Mouse (Mus musculus) heart, embryonic 16.5 days (tissue): ENCODE results near the gene Uvssa. TPM values are rescaled to one million over a fixed set of nuclear protein-coding genes. Genes with fewer than 3 reads are reported as not detected.

Experiments
- ATAC-seq: fragments of 200-750 bp; cut with Nextera tagmentation; replicated peaks from 2 replicates; pipeline ENCODE4 v1.8.0; 2017; ENCODE audit warnings: moderate number of reproducible peaks; ENCODE audit not compliant: insufficient read depth, low FRiP score; ENCODE audit errors: extremely low read depth
- H3K27ac ChIP-seq: fragments of 300-500 bp; sonication (generic); 2 replicates; pipeline ENCODE4 v1.5.1; 2014; ENCODE audit warnings: mild to moderate bottlenecking, low read length, control low read depth, moderate library complexity
- H3K27me3 ChIP-seq: fragments of 300-500 bp; sonication (generic); 2 replicates; pipeline ENCODE4 v1.6.1; 2014; ENCODE audit warnings: low read length, mixed read lengths; ENCODE audit not compliant: control insufficient read depth, insufficient read depth
- H3K36me3 ChIP-seq: fragments of 300-500 bp; sonication (generic); 2 replicates; pipeline ENCODE4 v1.6.1; 2014; ENCODE audit not compliant: control insufficient read depth, insufficient read depth
- H3K4me1 ChIP-seq: fragments of 300-500 bp; sonication (generic); 2 replicates; pipeline ENCODE4 v1.6.1; 2014; ENCODE audit warnings: low read length, mixed read lengths; ENCODE audit not compliant: control insufficient read depth, insufficient read depth
- H3K4me2 ChIP-seq: fragments of 300-500 bp; sonication (generic); 2 replicates; pipeline ENCODE4 v1.6.1; 2014; ENCODE audit warnings: low read depth, mild to moderate bottlenecking, control low read depth, low read length
- H3K4me3 ChIP-seq: fragments of 300-500 bp; sonication (generic); 2 replicates; pipeline ENCODE4 v1.5.1; 2014; ENCODE audit warnings: mild to moderate bottlenecking, control low read depth, low read length
- H3K9ac ChIP-seq: fragments of 300-500 bp; sonication (generic); 2 replicates; pipeline ENCODE4 v1.6.1; 2014; ENCODE audit warnings: low read length, control low read depth
- H3K9me3 ChIP-seq: fragments of 300-500 bp; sonication (generic); replicated peaks from 2 replicates; pipeline ENCODE4 v1.6.1; 2016; ENCODE audit warnings: low read length; ENCODE audit not compliant: control insufficient read depth
- WGBS: fragments of 180-500 bp; shearing (Covaris S2); extraction: QIAGEN DNeasy Blood & Tissue Kit; methylation state at CpG from one replicate; pipeline ENCODE4 v1.1.7; 2014; 5-methylcytosine and 5-hydroxymethylcytosine counted together
- polyA plus RNA-seq: library from polyadenylated mRNA; unstranded; fragments of >200 nt; fragmentation: Nextera tagmentation; extraction: Ambion mirVana; gene quantifications from 2 replicates; pipeline ENCODE4 v1.2.1, GENCODE M21; 2015

Gene Uvssa
- polyA plus RNA-seq, 1 experiment from 2014 or later: 4.7 TPM

GRCm38 (mm10) chr5:33393803-33394202 lies 15.5 kb downstream of the Uvssa start:
- H3K4me1 ChIP-seq: no peaks in the 10 kb centered on the region
- no peak overlapping the region for H3K4me3 ChIP-seq
- 15% methylated on average over 7 of the region's 7 CpGs for WGBS
- peaks cover 10% of the 10 kb centered on the region for H3K36me3 ChIP-seq
- no peaks in the 10 kb centered on the region for H3K9me3 ChIP-seq
- H3K27ac ChIP-seq: no peak overlapping the region
- H3K9ac ChIP-seq: no peak overlapping the region
- H3K27me3 ChIP-seq: no peaks in the 10 kb centered on the region
- no peak overlapping the region for H3K4me2 ChIP-seq
- ATAC-seq: 0 out of 2 replicates have a peak, but pooled peaks have one; percentile 37

DNA sequence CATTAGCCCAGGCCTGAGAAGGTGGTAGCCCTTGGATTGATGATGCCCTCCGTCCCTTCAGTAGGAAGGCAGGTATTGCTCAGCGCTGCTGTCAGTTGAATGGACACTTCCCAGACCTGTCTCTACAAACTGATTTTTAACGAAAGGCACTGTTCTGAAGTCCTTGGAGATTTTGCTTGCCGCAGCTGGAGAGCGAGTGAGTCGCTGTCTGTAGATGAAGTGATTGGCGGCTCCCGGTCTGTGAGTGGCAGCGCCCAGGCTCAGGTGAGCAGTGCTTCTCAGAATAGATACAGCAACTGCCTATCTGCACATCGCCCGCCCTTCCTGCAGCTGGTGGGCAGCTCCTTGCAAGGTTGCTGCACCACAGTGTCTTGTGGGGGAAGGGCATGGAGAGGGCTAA lies 17.3 kb downstream of the Uvssa start:
- no peak overlapping the region for H3K9ac ChIP-seq
- peaks cover 10% of the 10 kb centered on the region for H3K4me1 ChIP-seq
- H3K36me3 ChIP-seq: peaks cover 6% of the 10 kb centered on the region
- H3K4me3 ChIP-seq: no peak overlapping the region
- no peak for ATAC-seq
- no peak overlapping the region for H3K4me2 ChIP-seq
- H3K9me3 ChIP-seq: no peaks in the 10 kb centered on the region
- no peak overlapping the region for H3K27ac ChIP-seq
- WGBS: 85% methylated on average over 11 of the region's 11 CpGs
- H3K27me3 ChIP-seq: no peaks in the 10 kb centered on the region

- Histone ChIP-seq H3K9ac (no peak overlapping the region), H3K9me3 (no peaks in the 10 kb centered on the region), H3K36me3 (peaks cover 5% of the 10 kb centered on the region), H3K4me3 (no peak overlapping the region), H3K27ac (no peak overlapping the region), H3K4me1 (peaks cover 13% of the 10 kb centered on the region), H3K27me3 (no peaks in the 10 kb centered on the region), H3K4me2 (no peak overlapping the region)
- WGBS: 87% methylated on average over 7 of the region's 7 CpGs
- no peak for ATAC-seq
Observed at GRCm38 (mm10) chr5:33396828-33397227, 18.5 kb downstream of the Uvssa start.

- H3K27me3 ChIP-seq: no peaks in the 10 kb centered on the region
- H3K4me3 ChIP-seq: no peak overlapping the region
- 46% methylated on average over 12 of the region's 12 CpGs for WGBS
Observed at GRCm38 (mm10) chr5:33400819-33401218, 22.5 kb downstream of the Uvssa start.

DNA sequence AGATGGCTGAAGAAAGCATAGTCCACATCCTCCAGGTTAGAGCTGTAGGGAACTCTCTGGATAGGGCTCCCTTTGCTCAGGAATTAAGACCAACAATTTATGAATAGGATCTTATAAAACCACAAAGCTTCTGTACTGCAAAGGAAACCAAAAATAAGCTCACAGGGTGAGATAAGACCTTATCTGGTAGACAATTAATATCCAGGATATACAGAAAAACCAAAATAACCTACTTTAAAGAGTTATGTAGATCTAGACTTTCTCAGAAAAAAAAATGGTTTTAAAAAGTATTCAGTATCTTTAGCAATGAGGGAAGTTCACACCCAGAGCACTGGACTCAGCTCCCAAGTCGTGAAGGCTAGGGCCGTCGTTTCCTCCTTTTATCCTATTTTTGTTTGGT lies 42.0 kb downstream of the Uvssa start:
- Histone ChIP-seq H3K36me3 (no peaks in the 10 kb centered on the region), H3K4me2 (no peak overlapping the region), H3K9me3 (no peaks in the 10 kb centered on the region), H3K9ac (no peak overlapping the region), H3K27ac (no peak overlapping the region), H3K4me1 (no peaks in the 10 kb centered on the region), H3K4me3 (no peak overlapping the region), H3K27me3 (peaks cover 2% of the 10 kb centered on the region)
- WGBS: 42% methylated on average over 3 of the region's 3 CpGs
- no peak for ATAC-seq

More at GRCm38 (mm10) chr5:33400819-33401218, 22.5 kb downstream of the Uvssa start:
- Histone ChIP-seq H3K9ac (no peak overlapping the region), H3K4me2 (no peak overlapping the region), H3K36me3 (0 out of 2 replicates have a peak, but pooled peaks cover 3% of the 10 kb centered on the region), H3K27ac (no peak overlapping the region), H3K4me1 (peaks cover 13% of the 10 kb centered on the region), H3K9me3 (no peaks in the 10 kb centered on the region)
- ATAC-seq: no peak

GRCm38 (mm10) chr5:33427461-33427860 lies 49.1 kb downstream of the Uvssa start:
- no peak overlapping the region for H3K9ac ChIP-seq
- H3K4me3 ChIP-seq: no peak overlapping the region
- H3K27me3 ChIP-seq: peaks cover 57% of the 10 kb centered on the region
- H3K36me3 ChIP-seq: no peaks in the 10 kb centered on the region
- H3K4me2 ChIP-seq: no peak overlapping the region
- H3K9me3 ChIP-seq: no peaks in the 10 kb centered on the region
- H3K27ac ChIP-seq: no peak overlapping the region
- H3K4me1 ChIP-seq: peaks cover 10% of the 10 kb centered on the region
- ATAC-seq: no peak

GRCm38 (mm10) chr5:33430106-33430505 lies 51.8 kb downstream of the Uvssa start:
- H3K9me3 ChIP-seq: no peaks in the 10 kb centered on the region
- WGBS: 6% methylated on average over 16 of the region's 16 CpGs
- H3K27me3 ChIP-seq: peaks cover 83% of the 10 kb centered on the region
- no peak overlapping the region for H3K27ac ChIP-seq
- H3K4me3 ChIP-seq: no peak overlapping the region; the same call in 1 of the 2 replicates
- peaks cover 18% of the 10 kb centered on the region for H3K4me1 ChIP-seq
- no peak for ATAC-seq
- H3K9ac ChIP-seq: no peak overlapping the region
- H3K36me3 ChIP-seq: no peaks in the 10 kb centered on the region
- no peak overlapping the region for H3K4me2 ChIP-seq

- no peaks in the 10 kb centered on the region for H3K36me3 ChIP-seq
- H3K9me3 ChIP-seq: no peaks in the 10 kb centered on the region
- H3K4me1 ChIP-seq: peaks cover 18% of the 10 kb centered on the region
- ATAC-seq: no peak
- WGBS: 2% methylated on average over 60 of the region's 64 CpGs
- H3K27ac ChIP-seq: no peak overlapping the region
- peak overlapping the region; percentile 56 for H3K4me2 ChIP-seq
- H3K9ac ChIP-seq: no peak overlapping the region
- peak overlapping the region; percentile 35 for H3K4me3 ChIP-seq
- peaks cover 87% of the 10 kb centered on the region for H3K27me3 ChIP-seq
Observed at GRCm38 (mm10) chr5:33430511-33431172, 52.3 kb downstream of the Uvssa start.

DNA sequence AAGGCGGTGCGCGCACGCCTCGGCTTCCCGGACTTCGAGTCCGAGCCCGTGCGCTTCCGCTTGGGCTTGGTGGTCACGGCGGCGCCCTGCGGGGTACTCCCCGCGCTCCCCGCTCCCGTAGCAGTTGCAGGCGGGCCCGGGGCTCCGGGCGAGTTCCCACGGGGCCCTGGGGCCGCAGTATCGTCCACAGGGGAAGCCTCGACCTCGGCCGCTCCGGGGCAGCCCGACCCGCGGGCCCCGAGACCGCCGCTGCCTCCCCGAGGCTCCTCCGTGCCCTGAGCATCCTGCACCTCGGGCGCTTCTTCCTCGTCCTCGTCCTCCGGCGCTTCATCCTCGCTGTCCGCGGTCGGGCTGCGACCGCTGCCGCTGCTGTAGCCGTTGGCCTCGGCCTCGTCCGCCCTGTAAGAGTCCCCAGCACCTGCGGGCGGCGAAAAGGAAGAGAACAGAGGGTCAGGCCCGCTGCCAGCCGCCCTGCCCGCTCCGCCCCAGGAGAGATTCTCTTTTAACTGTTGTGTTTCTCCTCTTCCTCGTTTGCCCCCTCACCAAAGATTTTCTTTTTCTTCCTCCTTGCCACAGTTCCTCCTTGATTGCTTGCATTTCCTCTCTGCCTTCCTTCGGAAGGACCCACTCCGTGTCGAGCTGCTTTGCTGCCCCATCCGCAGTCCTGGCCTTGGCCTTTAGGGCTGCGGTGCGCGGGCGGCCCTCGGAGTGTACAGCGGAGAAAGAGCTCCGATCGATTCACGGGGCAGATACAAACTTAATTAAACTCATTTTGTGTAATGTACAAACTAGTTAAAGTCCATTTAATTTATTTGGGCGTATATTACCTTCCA lies 53.0 kb downstream of the Uvssa start:
- Histone ChIP-seq H3K27me3 (peaks cover 95% of the 10 kb centered on the region), H3K4me3 (peak overlapping the region; percentile 35), H3K36me3 (no peaks in the 10 kb centered on the region), H3K4me1 (peaks cover 18% of the 10 kb centered on the region), H3K9ac (no peak overlapping the region), H3K27ac (no peak overlapping the region), H3K4me2 (peak overlapping the region; percentile 56), H3K9me3 (no peaks in the 10 kb centered on the region)
- 1% methylated on average over 77 of the region's 77 CpGs for WGBS
- ATAC-seq: no peak
